Mouse (Mus musculus) neural tube, embryonic 11.5 days (tissue): ENCODE results near the gene Inpp5e. TPM values are rescaled to one million over a fixed set of nuclear protein-coding genes. Genes with fewer than 3 reads are reported as not detected.

Experiments
- ATAC-seq: fragments of 200-750 bp; cut with Nextera tagmentation; 2 replicates; pipeline ENCODE4 v1.8.0; 2017; ENCODE audit warnings: moderate number of reproducible peaks, mild to moderate bottlenecking, moderate TSS enrichment, moderate library complexity; ENCODE audit not compliant: insufficient read depth, low FRiP score, low TSS enrichment
- DNase-seq: peaks from one replicate; pipeline ENCODE4 v3.0.0-alpha.2; 2015; ENCODE audit warnings: low spot score
- H3K27ac ChIP-seq: fragments of 300-500 bp; sonication (generic); 2 replicates; pipeline ENCODE4 v1.5.1; 2014; ENCODE audit warnings: low read depth, mild to moderate bottlenecking, low read length
- H3K27me3 ChIP-seq: fragments of 300-500 bp; sonication (generic); 2 replicates; pipeline ENCODE4 v1.6.1; 2014; ENCODE audit warnings: mild to moderate bottlenecking, low read length, mixed read lengths; ENCODE audit not compliant: control insufficient read depth, insufficient read depth
- H3K36me3 ChIP-seq: fragments of 300-500 bp; sonication (generic); 2 replicates; pipeline ENCODE4 v1.6.1; 2014; ENCODE audit warnings: mild to moderate bottlenecking, low read length, moderate library complexity, mixed read lengths; ENCODE audit not compliant: control insufficient read depth, insufficient read depth
- H3K4me1 ChIP-seq: fragments of 300-500 bp; sonication (generic); 2 replicates; pipeline ENCODE4 v1.6.1; 2014; ENCODE audit warnings: low read length, mixed read lengths; ENCODE audit not compliant: control insufficient read depth, insufficient read depth
- H3K4me2 ChIP-seq: fragments of 300-500 bp; sonication (generic); 2 replicates; pipeline ENCODE4 v1.6.1; 2014; ENCODE audit warnings: low read depth, mild to moderate bottlenecking, moderate library complexity
- H3K4me3 ChIP-seq: fragments of 300-500 bp; sonication (generic); 2 replicates; pipeline ENCODE4 v1.5.1; 2014; ENCODE audit warnings: low read depth, low read length
- H3K9ac ChIP-seq: fragments of 300-500 bp; sonication (generic); 2 replicates; pipeline ENCODE4 v1.6.1; 2014; ENCODE audit warnings: mild to moderate bottlenecking, low read length
- H3K9me3 ChIP-seq: fragments of 300-500 bp; sonication (generic); 2 replicates; pipeline ENCODE4 v1.6.1; 2016; ENCODE audit warnings: low read length; ENCODE audit not compliant: control insufficient read depth
- WGBS: fragments of 180-500 bp; shearing (Covaris S2); extraction: QIAGEN DNeasy Blood & Tissue Kit; methylation state at CpG from one replicate; pipeline ENCODE4 v1.1.7; 2014; 5-methylcytosine and 5-hydroxymethylcytosine counted together
- polyA plus RNA-seq: library from polyadenylated mRNA; unstranded; fragments of >200 nt; fragmentation: Nextera tagmentation; extraction: Ambion mirVana; gene quantifications from 2 replicates; pipeline ENCODE4 v1.2.1, GENCODE M21; 2014

Inpp5e gene
- polyA plus RNA-seq, 1 experiment from 2014 or later: 25.4 TPM

GRCm38 (mm10) chr2:26353066-26353980 lies 55.7 kb downstream of the Inpp5e start:
- H3K4me2 ChIP-seq: peak overlapping the region; percentile 99
- H3K36me3 ChIP-seq: peaks cover 3% of the 10 kb centered on the region
- H3K9ac ChIP-seq: peak overlapping the region; percentile 89; the same call in 1 of the 2 replicates
- H3K27me3 ChIP-seq: no peaks in the 10 kb centered on the region
- no peaks in the 10 kb centered on the region for H3K9me3 ChIP-seq
- ATAC-seq: no peak
- WGBS: 88% methylated on average over 11 of the region's 11 CpGs
- H3K4me3 ChIP-seq: peak overlapping the region; percentile 75
- DNase-seq: no peak
- peaks cover 10% of the 10 kb centered on the region for H3K4me1 ChIP-seq
- H3K27ac ChIP-seq: no peak overlapping the region

GRCm38 (mm10) chr2:26352291-26352910 lies 56.6 kb downstream of the Inpp5e start:
- 3% methylated on average over 36 of the region's 36 CpGs for WGBS
- peaks cover 3% of the 10 kb centered on the region for H3K36me3 ChIP-seq
- H3K4me2 ChIP-seq: peak overlapping the region; percentile 99
- no peak overlapping the region for H3K27ac ChIP-seq
- peak overlapping the region; percentile 89 for H3K9ac ChIP-seq
- H3K9me3 ChIP-seq: no peaks in the 10 kb centered on the region
- ATAC-seq (peak; percentile 26; the same call in 1 of the 2 replicates), DNase-seq (no peak)
- no peaks in the 10 kb centered on the region for H3K27me3 ChIP-seq
- H3K4me3 ChIP-seq: peak overlapping the region; percentile 75
- H3K4me1 ChIP-seq: peaks cover 10% of the 10 kb centered on the region

- Histone ChIP-seq H3K27me3 (no peaks in the 10 kb centered on the region), H3K4me2 (peak within 1 kb of the TSS; percentile 99), H3K9me3 (no peaks in the 10 kb centered on the region), H3K4me3 (peak within 1 kb of the TSS; percentile 75), H3K36me3 (peaks cover 5% of the 10 kb centered on the region), H3K9ac (peak within 1 kb of the TSS; percentile 95), H3K27ac (peak within 1 kb of the TSS; percentile 63; the same call in 1 of the 2 replicates), H3K4me1 (peaks cover 10% of the 10 kb centered on the region)
- peak; percentile 93 for DNase-seq
- 3% methylated on average over 62 of the region's 62 CpGs for WGBS
- peak; percentile 58 for ATAC-seq
These were observed 57.4 kb downstream of the Inpp5e start, which contains the start of gene Dnlz for GRCm38 (mm10) chr2:26351358-26352290. Gene Dnlz, minus strand, starts transcription at chr2:26352110.

- no peak overlapping the region for H3K4me2 ChIP-seq
- no peak for DNase-seq
- H3K9me3 ChIP-seq: no peaks in the 10 kb centered on the region
- H3K36me3 ChIP-seq: peaks cover 13% of the 10 kb centered on the region
- H3K27ac ChIP-seq: no peak overlapping the region
- no peak overlapping the region for H3K9ac ChIP-seq
- peaks cover 10% of the 10 kb centered on the region for H3K4me1 ChIP-seq
- H3K27me3 ChIP-seq: no peaks in the 10 kb centered on the region
- no peak overlapping the region for H3K4me3 ChIP-seq
- 83% methylated on average over 6 of the region's 6 CpGs for WGBS
- no peak for ATAC-seq
These were observed 60.8 kb downstream of the Inpp5e start for GRCm38 (mm10) chr2:26348241-26348640.

Other genes with a start within 250 kb of the Inpp5e start
- 19.6 and 25.3 TPM in 2 replicates for gene Lhx3, start 200.9 kb downstream of the Inpp5e start, polyA plus RNA-seq
- gene Qsox2, start 171.7 kb downstream of the Inpp5e start, polyA plus RNA-seq: 17.3 and 18.9 TPM in 2 replicates
- gene Ccdc187, start 114.6 kb downstream of the Inpp5e start, polyA plus RNA-seq: not detected in 2 replicates
- 58.8 and 65.0 TPM in 2 replicates for gene Gpsm1, start 93.7 kb downstream of the Inpp5e start, polyA plus RNA-seq
- gene Dnlz, start 57.1 kb downstream of the Inpp5e start, polyA plus RNA-seq: 33.8 and 35.6 TPM in 2 replicates
- gene Card9, start 48.3 kb downstream of the Inpp5e start, polyA plus RNA-seq: 0.41 and 1.4 TPM in 2 replicates
- 26.5 and 26.9 TPM in 2 replicates for gene Snapc4, start 28.6 kb downstream of the Inpp5e start, polyA plus RNA-seq
- 126 and 145 TPM in 2 replicates for gene Entr1, start 19.9 kb downstream of the Inpp5e start, polyA plus RNA-seq
- 113 and 117 TPM in 2 replicates for gene Pmpca, start 19.9 kb downstream of the Inpp5e start, polyA plus RNA-seq
- gene Sec16a, start 36.0 kb upstream of the Inpp5e start, polyA plus RNA-seq: 40.2 and 40.5 TPM in 2 replicates
- 56.9 and 60.4 TPM in 2 replicates for gene Notch1, start 107.5 kb upstream of the Inpp5e start, polyA plus RNA-seq
- gene Egfl7, start 170.8 kb upstream of the Inpp5e start, polyA plus RNA-seq: 68.5 and 75.7 TPM in 2 replicates
- not detected in 2 replicates for gene Gm20532, start 177.4 kb upstream of the Inpp5e start, polyA plus RNA-seq
- 6.8 and 7.5 TPM in 2 replicates for gene Agpat2, start 195.2 kb upstream of the Inpp5e start, polyA plus RNA-seq
- 43.7 and 50.3 TPM in 2 replicates for gene Fam69b, start 219.3 kb upstream of the Inpp5e start, polyA plus RNA-seq